Mouse (Mus musculus) central nervous system, embryonic 14 days (tissue): ENCODE results near the gene Ssrp1. TPM values are rescaled to one million over a fixed set of nuclear protein-coding genes. Genes with fewer than 3 reads are reported as not detected.

Experiments
- polyA plus RNA-seq: library from polyadenylated mRNA; depleted of rRNA; stranded (reverse); fragments of >200 nt; gene quantifications from 2 replicates; pipeline ENCODE4 v1.2.3, GENCODE M21; 2012; rRNA removed

Gene Ssrp1
- polyA plus RNA-seq, result 230 and 252 TPM in 2 replicates

GRCm38 (mm10) chr2:85037047-85038026 lies at the start of gene Ssrp1, which contains the start of gene P2rx3:
Gene Ssrp1 (plus strand): TSS chr2:85037234.
Gene P2rx3 (minus strand): TSS chr2:85037462.

DNA sequence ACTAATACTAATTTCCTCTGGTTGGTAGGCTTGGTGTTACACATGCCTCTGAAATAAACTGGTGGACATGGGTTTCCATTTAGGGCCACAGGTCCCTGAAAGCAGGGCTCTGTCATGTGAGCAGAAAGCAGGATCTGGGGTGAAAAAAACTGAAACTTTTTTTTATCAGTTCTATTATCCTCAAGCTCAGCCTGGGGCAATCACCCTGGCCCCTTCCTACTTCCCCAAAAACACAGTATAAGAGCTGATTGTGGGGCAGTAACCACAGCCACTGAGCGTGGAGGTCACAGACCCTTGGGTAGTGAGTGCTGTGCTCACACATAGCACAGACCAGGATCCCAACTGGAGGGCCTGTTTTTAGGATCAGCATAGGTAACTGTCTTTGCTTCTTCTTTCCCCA lies 49.1 kb upstream of the Ssrp1 start, which contains the start of gene Prg3:
Gene Prg3, plus strand, starts transcription at position 286 of the 400 bp plus-strand sequence.

GRCm38 (mm10) chr2:85047596-85048167 lies 10.6 kb downstream of the Ssrp1 start, which contains the start of gene Tnks1bp1:
Gene Tnks1bp1 (plus strand): TSS chr2:85048022.

Other genes with a start within 250 kb of the Ssrp1 start
- 13.2 and 17.0 TPM in 2 replicates for gene Ube2l6, start 238.4 kb upstream of the Ssrp1 start, polyA plus RNA-seq
- gene Smtnl1, start 214.6 kb upstream of the Ssrp1 start, polyA plus RNA-seq, result 0.05 TPM in 1 of 2 replicates, not detected in the other
- 83.2 and 86.4 TPM in 2 replicates for gene Timm10, start 210.2 kb upstream of the Ssrp1 start, polyA plus RNA-seq
- 5.6 and 7.8 TPM in 2 replicates for gene Slc43a1, start 198.4 kb upstream of the Ssrp1 start, polyA plus RNA-seq
- gene Rtn4rl2, start 150.5 kb upstream of the Ssrp1 start, polyA plus RNA-seq, result 17.6 and 21.9 TPM in 2 replicates
- gene Slc43a3, start 100.7 kb upstream of the Ssrp1 start, polyA plus RNA-seq, result 10.4 and 20.1 TPM in 2 replicates
- gene Prg2, start 56.8 kb upstream of the Ssrp1 start, polyA plus RNA-seq, result 0.26 and 0.45 TPM in 2 replicates
- gene Prg3, start 49.0 kb upstream of the Ssrp1 start, polyA plus RNA-seq, result 0.15 TPM in 1 of 2 replicates, not detected in the other
- 4.0 and 14.1 TPM in 2 replicates for gene P2rx3, start 228 bp downstream of the Ssrp1 start, polyA plus RNA-seq
- gene Tnks1bp1, start 10.8 kb downstream of the Ssrp1 start, polyA plus RNA-seq, result 42.6 and 54.2 TPM in 2 replicates
- gene Aplnr, start 99.0 kb downstream of the Ssrp1 start, polyA plus RNA-seq, result 17.1 and 24.1 TPM in 2 replicates
- gene Lrrc55, start 160.0 kb downstream of the Ssrp1 start, polyA plus RNA-seq, result 12.2 and 13.5 TPM in 2 replicates